9 mouse cellular contexts compared by ENCODE assay signal in the genomic region with DNA sequence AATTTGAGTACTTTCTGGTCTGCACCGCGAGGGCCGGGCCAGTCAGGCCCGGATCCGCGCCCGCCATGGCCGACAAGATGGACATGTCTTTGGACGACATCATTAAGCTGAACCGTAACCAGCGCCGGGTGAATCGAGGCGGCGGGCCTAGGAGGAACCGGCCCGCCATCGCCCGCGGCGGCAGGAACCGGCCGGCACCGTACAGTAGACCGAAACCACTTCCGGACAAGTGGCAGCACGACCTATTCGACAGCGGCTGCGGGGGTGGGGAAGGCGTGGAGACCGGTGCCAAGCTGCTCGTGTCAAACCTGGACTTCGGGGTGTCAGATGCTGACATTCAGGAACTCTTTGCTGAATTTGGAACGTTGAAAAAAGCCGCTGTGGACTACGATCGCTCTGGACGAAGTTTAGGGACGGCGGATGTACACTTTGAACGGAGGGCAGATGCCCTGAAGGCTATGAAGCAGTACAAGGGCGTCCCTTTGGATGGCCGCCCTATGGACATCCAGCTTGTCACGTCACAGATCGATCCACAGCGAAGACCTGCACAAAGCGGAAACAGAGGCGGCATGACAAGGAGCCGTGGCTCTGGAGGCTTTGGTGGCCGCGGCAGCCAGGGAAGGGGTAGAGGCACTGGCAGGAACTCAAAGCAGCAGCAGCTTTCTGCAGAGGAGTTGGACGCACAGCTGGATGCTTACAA. TPM values are rescaled to one million over a fixed set of nuclear protein-coding genes. Genes with fewer than 3 reads are reported as not detected.
DNase-seq lines count a peak whose midpoint lies in the region; ATAC-seq and TF ChIP-seq lines count a peak whose summit lies in the region.
"Had no signal": no experiment of that assay in that cellular context is flagged by ENCODE, and none has a peak within 500 bp of the region (broad histone marks: within the 10 kb centered on the region; RNA-seq: fewer than 3 reads in every experiment).

No protein-coding gene starts in this region.

- peak overlapping the region; percentile 75 for H3K9ac ChIP-seq in heart, embryonic 15.5 days
- H3K9ac ChIP-seq in lung, embryonic 14.5 days = peak overlapping the region; percentile 72

- WGBS in heart, embryonic 15.5 days = under 1% methylated on average over 53 of the region's 53 CpGs
- WGBS in lung, embryonic 14.5 days = under 1% methylated on average over 53 of the region's 53 CpGs

- peak; percentile 79 for DNase-seq in CD4-positive, CD25-positive, alpha-beta regulatory T cell, adult 2 months (ENCODE audit: low read depth, low spot score)
- DNase-seq in adrenal gland, postnatal 36 days = peak; percentile 78 to 85
- peak; percentile 48 to 52 for DNase-seq in layer of hippocampus, adult 8-10 months (ENCODE audit: low spot score in 2 of 2)
- DNase-seq in lung, embryonic 14.5 days = peak; percentile 75
- DNase-seq in testis, postnatal 10 days (ENCODE audit: low spot score) = peak; percentile 64

- ATAC-seq in heart, embryonic 15.5 days (replicated peaks; ENCODE audit: insufficient number of reproducible peaks, insufficient read depth, low FRiP score, low read depth) = peak; percentile 33
- peak; percentile 66 for ATAC-seq in lung, embryonic 14.5 days (ENCODE audit: insufficient read depth)
- ATAC-seq in neutrophil, adult 5-6 weeks (ENCODE audit: extremely low read depth, insufficient number of reproducible peaks, low FRiP score, poor library complexity, severe bottlenecking) = peak; percentile 33

- no peaks in the 10 kb centered on the region for H3K27me3 ChIP-seq in erythroblast, embryonic 14.5 days (ENCODE audit: control insufficient read depth)
- no peaks in the 10 kb centered on the region for H3K27me3 ChIP-seq in heart, embryonic 15.5 days
- H3K27me3 ChIP-seq in lung, embryonic 14.5 days (ENCODE audit: insufficient read depth, low read length) = no peaks in the 10 kb centered on the region

- H3K36me3 ChIP-seq in erythroblast, embryonic 14.5 days (ENCODE audit: control insufficient read depth) = no peaks in the 10 kb centered on the region
- no peaks in the 10 kb centered on the region for H3K36me3 ChIP-seq in heart, embryonic 15.5 days
- no peaks in the 10 kb centered on the region for H3K36me3 ChIP-seq in lung, embryonic 14.5 days (ENCODE audit: insufficient read depth)

- peak overlapping the region; percentile 98 for H3K27ac ChIP-seq in heart, embryonic 15.5 days
- H3K27ac ChIP-seq in lung, embryonic 14.5 days (ENCODE audit: low read depth) = peak overlapping the region; percentile 96

- H3K4me2 ChIP-seq in heart, embryonic 15.5 days = peak overlapping the region; percentile 81
- H3K4me2 ChIP-seq in lung, embryonic 14.5 days = peak overlapping the region; percentile 73

- peaks cover 21% of the 10 kb centered on the region for H3K4me1 ChIP-seq in erythroblast, embryonic 14.5 days (ENCODE audit: control insufficient read depth)
- peaks cover 18% of the 10 kb centered on the region for H3K4me1 ChIP-seq in heart, embryonic 15.5 days (replicated peaks)
- H3K4me1 ChIP-seq in lung, embryonic 14.5 days (ENCODE audit: insufficient read depth) = 0 out of 2 replicates have a peak, but pooled peaks cover 3% of the 10 kb centered on the region

- no peak for TF ChIP-seq CTCF in lung, embryonic 14.5 days (IDR thresholded peaks at IDR 0.05; ENCODE audit: low read depth)

- H3K9me3 ChIP-seq in erythroblast, embryonic 14.5 days (ENCODE audit: control insufficient read depth, low read length) = no peaks in the 10 kb centered on the region
- H3K9me3 ChIP-seq in heart, embryonic 15.5 days (replicated peaks) = no peaks in the 10 kb centered on the region
- no peaks in the 10 kb centered on the region for H3K9me3 ChIP-seq in lung, embryonic 14.5 days (ENCODE audit: low read depth, low read length)

- H3K4me3 ChIP-seq in erythroblast, embryonic 14.5 days (replicated peaks) = peak overlapping the region; percentile 81
- H3K4me3 ChIP-seq in heart, embryonic 15.5 days = peak overlapping the region; percentile 72
- H3K4me3 ChIP-seq in lung, embryonic 14.5 days (ENCODE audit: low read depth, low read length) = peak overlapping the region; percentile 51

RNA-seq across cellular contexts. Expression of a gene that starts 0.5 kb away (rescaled TPM):
- 1 to 10 TPM; 6.1 to 7.2 TPM for total RNA-seq in adrenal gland, postnatal 36 days (2021)
- 0.13 and 0.20 TPM in 2 replicates for polyA plus RNA-seq in erythroblast, embryonic 14.5 days (2012)
- 15.4 and 17.4 TPM in 2 replicates for polyA plus RNA-seq in heart, embryonic 15.5 days (2015; fragmentation: Nextera tagmentation; extraction: Ambion mirVana)
- 1 to 10 TPM; 5.1 to 6.3 (median 5.6) TPM for total RNA-seq in layer of hippocampus, adult 8-10 months (2022)
- polyA plus RNA-seq in lung, embryonic 14.5 days (2014; fragmentation: Nextera tagmentation; extraction: Ambion mirVana) = 10.1 and 11.0 TPM in 2 replicates
- total RNA-seq in neutrophil, adult 5-6 weeks (2017) = 20.3 and 20.7 TPM in 2 replicates

RNA-seq across cellular contexts. Expression of a gene that starts 31.4 kb away (rescaled TPM):
- total RNA-seq in adrenal gland, postnatal 36 days (2021) = not detected
- polyA plus RNA-seq in erythroblast, embryonic 14.5 days (2012) = not detected in 2 replicates
- polyA plus RNA-seq in heart, embryonic 15.5 days (2015; fragmentation: Nextera tagmentation; extraction: Ambion mirVana) = not detected in 2 replicates
- not detected for total RNA-seq in layer of hippocampus, adult 8-10 months (2022)
- polyA plus RNA-seq in lung, embryonic 14.5 days (2014; fragmentation: Nextera tagmentation; extraction: Ambion mirVana) = not detected in 2 replicates
- not detected in 2 replicates for total RNA-seq in neutrophil, adult 5-6 weeks (2017)
- total RNA-seq: heart, postnatal 10 days had no signal

RNA-seq across cellular contexts. Expression of a gene that starts 55.3 kb away (rescaled TPM):
- under 1 TPM; 0.40 to 0.63 TPM for total RNA-seq in adrenal gland, postnatal 36 days (2021)
- 0.02 TPM in 1 of 2 replicates, not detected in the other for polyA plus RNA-seq in erythroblast, embryonic 14.5 days (2012)
- polyA plus RNA-seq in heart, embryonic 15.5 days (2015; fragmentation: Nextera tagmentation; extraction: Ambion mirVana) = 0.34 and 1.4 TPM in 2 replicates
- total RNA-seq in layer of hippocampus, adult 8-10 months (2022) = 1 to 10 TPM in 2 of 4 experiments, not detected in 2; 1.5 to 1.6 TPM
- polyA plus RNA-seq in lung, embryonic 14.5 days (2014; fragmentation: Nextera tagmentation; extraction: Ambion mirVana) = 0.31 TPM in 1 of 2 replicates, not detected in the other
- total RNA-seq in neutrophil, adult 5-6 weeks (2017) = 126 and 134 TPM in 2 replicates

Comparison
In these comparisons a context has a peak if more than half of its experiments do, and no peak if none do; other contexts are left out.
1. Peak in every context shown above with its lines: DNase-seq, ATAC-seq, H3K4me3 ChIP-seq and H3K27ac ChIP-seq.
2. RNA of a gene that starts 55.3 kb away (total RNA-seq): 126 to 134 TPM in neutrophil, adult 5-6 weeks; 1.5 to 1.6 TPM in layer of hippocampus, adult 8-10 months and 0.40 to 0.63 TPM in adrenal gland, postnatal 36 days; every median in the first group is over 10 times any median in the second.